Mouse (Mus musculus): ENCODE measurements at regions not wholly inside any gene's neighbourhood (a gene's known extent, or its start where the extent isn't known, plus 50 kb on each side); places are given as distances from the start of the nearest gene placed in this dataset.

DNA sequence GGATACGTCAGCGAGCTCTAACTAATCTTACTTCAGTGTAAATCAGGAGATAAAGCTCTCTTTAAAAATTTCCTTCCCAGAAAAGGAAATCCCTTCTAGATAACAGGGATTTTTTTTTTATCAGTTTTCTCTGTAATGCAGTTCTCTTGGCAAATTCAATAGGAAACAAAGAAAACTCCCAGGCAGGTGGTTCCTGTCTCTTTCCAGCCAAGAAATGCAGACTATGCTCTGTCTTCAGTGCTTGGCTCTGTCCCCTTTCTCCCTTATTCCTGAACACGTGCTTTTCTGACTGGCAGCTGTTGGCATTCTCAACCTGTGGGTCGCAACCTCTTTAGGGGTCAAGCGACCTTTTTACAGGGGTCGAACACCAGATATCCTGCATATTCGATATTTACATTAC, 121.5 kb downstream of the Gm5426 start:
- Histone ChIP-seq H3K4me3 (no peak overlapping the region), H3K4me2 (replicated peaks) (no peak overlapping the region), H3K9me3 (replicated peaks) (no peaks in the 10 kb centered on the region), H3K27ac (no peak overlapping the region), H3K4me1 (no peaks in the 10 kb centered on the region), H3K36me3 (no peaks in the 10 kb centered on the region), H3K9ac (no peak overlapping the region), H3K27me3 (no peaks in the 10 kb centered on the region)
- 83% methylated on average over 7 of the region's 7 CpGs for WGBS
- no peak for ATAC-seq (ENCODE audit: low FRiP score)

DNA sequence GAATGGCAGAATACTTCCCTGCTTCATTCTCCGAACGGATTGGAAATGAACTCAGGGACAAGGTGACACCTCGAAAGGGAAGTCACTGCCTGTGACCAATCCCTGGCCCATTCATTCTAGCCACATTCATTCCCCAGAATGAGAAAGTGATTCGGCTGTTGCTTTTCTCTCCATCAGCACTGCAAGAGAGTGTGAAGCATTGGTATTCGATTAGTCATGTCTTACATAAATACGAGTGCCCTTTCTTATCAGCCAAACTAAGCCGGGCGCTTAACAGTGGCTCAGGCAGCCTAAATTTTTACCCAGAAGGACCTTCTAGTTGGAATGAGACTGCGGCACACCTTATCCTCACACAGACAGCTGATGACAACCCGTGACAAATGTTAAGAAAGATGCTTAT, 122.8 kb downstream of the Gm5426 start:
- Histone ChIP-seq H3K36me3 (no peaks in the 10 kb centered on the region), H3K4me3 (no peak overlapping the region), H3K27ac (no peak overlapping the region), H3K9ac (no peak overlapping the region), H3K4me2 (replicated peaks) (no peak overlapping the region), H3K4me1 (peaks cover 7% of the 10 kb centered on the region), H3K27me3 (no peaks in the 10 kb centered on the region), H3K9me3 (replicated peaks) (no peaks in the 10 kb centered on the region)
- ATAC-seq (ENCODE audit: low FRiP score), result no peak
- 88% methylated on average over 10 of the region's 10 CpGs for WGBS

- ATAC-seq (ENCODE audit: low FRiP score), result no peak
- 95% methylated on average over 8 of the region's 8 CpGs for WGBS
Observed at GRCm38 (mm10) chr10:96259648-96260047, 123.2 kb downstream of the Gm5426 start.

GRCm38 (mm10) chr10:96263544-96263943, 127.1 kb downstream of the Gm5426 start:
- no peak overlapping the region for H3K27ac ChIP-seq
- no peak overlapping the region for H3K4me2 ChIP-seq (replicated peaks)
- no peaks in the 10 kb centered on the region for H3K36me3 ChIP-seq
- H3K4me3 ChIP-seq, result no peak overlapping the region
- peaks cover 15% of the 10 kb centered on the region for H3K4me1 ChIP-seq
- no peaks in the 10 kb centered on the region for H3K9me3 ChIP-seq (replicated peaks)
- no peak overlapping the region; the same call in 1 of the 2 replicates for H3K9ac ChIP-seq
- ATAC-seq (ENCODE audit: low FRiP score), result no peak
- 19% methylated on average over 7 of the region's 7 CpGs for WGBS
- no peaks in the 10 kb centered on the region for H3K27me3 ChIP-seq

More at GRCm38 (mm10) chr10:96259648-96260047, 123.2 kb downstream of the Gm5426 start:
- H3K4me3 ChIP-seq, result no peak overlapping the region
- H3K9ac ChIP-seq, result no peak overlapping the region
- no peaks in the 10 kb centered on the region for H3K27me3 ChIP-seq
- no peaks in the 10 kb centered on the region for H3K9me3 ChIP-seq (replicated peaks)
- peaks cover 11% of the 10 kb centered on the region for H3K4me1 ChIP-seq
- no peak overlapping the region for H3K27ac ChIP-seq
- H3K36me3 ChIP-seq, result no peaks in the 10 kb centered on the region
- no peak overlapping the region for H3K4me2 ChIP-seq (replicated peaks)

DNA sequence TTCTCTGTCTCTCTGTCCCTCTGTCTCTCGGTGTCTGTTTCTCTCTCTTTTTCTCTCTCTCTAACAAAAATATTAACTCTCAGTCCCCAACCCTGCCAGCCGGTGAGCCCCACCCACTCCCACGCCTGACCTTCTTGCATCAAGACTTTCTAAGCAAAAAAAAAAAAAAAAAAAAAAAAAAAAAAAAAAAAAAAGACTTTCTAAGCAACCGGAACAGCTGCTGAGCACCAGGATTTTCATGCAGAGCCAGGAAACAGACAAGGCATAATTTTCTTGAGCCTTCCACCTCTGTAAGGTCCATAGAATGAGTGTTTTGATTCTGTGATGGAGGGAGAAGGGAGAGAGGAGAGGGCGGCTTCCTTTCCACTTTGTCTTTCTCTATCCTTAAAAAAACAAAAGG, 128.0 kb downstream of the Gm5426 start:
- H3K4me3 ChIP-seq, result no peak overlapping the region
- no peak overlapping the region for H3K9ac ChIP-seq
- no peak for ATAC-seq (ENCODE audit: low FRiP score)
- no peaks in the 10 kb centered on the region for H3K36me3 ChIP-seq
- no peaks in the 10 kb centered on the region for H3K9me3 ChIP-seq (replicated peaks)
- no peak overlapping the region for H3K4me2 ChIP-seq (replicated peaks)
- H3K27me3 ChIP-seq, result no peaks in the 10 kb centered on the region
- H3K27ac ChIP-seq, result no peak overlapping the region
- H3K4me1 ChIP-seq, result peaks cover 15% of the 10 kb centered on the region
- 31% methylated on average over 5 of the region's 5 CpGs for WGBS

- Histone ChIP-seq H3K27me3 (no peaks in the 10 kb centered on the region), H3K4me2 (replicated peaks) (no peak overlapping the region), H3K27ac (no peak overlapping the region), H3K36me3 (no peaks in the 10 kb centered on the region), H3K9me3 (replicated peaks) (no peaks in the 10 kb centered on the region), H3K9ac (no peak overlapping the region), H3K4me1 (peaks cover 15% of the 10 kb centered on the region), H3K4me3 (no peak overlapping the region)
- no peak for ATAC-seq (ENCODE audit: low FRiP score)
- 67% methylated on average over 4 of the region's 4 CpGs for WGBS
Observed at GRCm38 (mm10) chr10:96264866-96265265, 128.5 kb downstream of the Gm5426 start.

DNA sequence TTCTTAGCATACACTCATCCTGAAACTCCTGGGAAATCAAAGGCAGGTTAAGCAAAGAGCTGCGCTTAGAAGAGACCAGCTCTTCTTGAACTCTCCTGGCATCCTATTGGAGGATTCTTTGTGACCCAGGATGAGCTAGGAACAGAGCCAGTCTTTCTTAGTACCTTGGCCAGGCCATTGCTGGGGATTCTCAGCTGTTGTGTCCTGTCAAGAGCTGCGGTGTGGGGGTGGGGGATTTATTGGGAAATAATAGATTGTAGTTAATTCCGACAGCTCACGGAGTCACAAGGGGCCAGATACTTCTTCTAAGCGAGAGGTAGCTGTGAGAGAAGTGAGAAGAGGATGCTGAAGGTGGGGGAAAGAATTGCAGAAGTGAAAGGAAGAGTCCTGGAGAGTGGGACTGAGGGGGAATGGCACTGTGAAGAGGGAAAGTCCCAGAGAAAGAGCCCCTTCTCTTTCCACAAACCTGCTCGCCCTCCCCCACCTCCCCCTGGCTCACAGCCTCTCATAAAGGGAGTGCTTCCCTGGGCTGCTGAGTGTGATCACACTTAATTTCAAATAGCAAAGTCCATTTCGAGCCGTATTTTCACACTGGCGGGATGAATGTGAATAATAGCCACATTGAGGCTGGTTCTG, 129.8 kb downstream of the Gm5426 start:
- H3K4me3 ChIP-seq, result no peak overlapping the region
- no peaks in the 10 kb centered on the region for H3K36me3 ChIP-seq
- H3K27me3 ChIP-seq, result no peaks in the 10 kb centered on the region
- H3K4me2 ChIP-seq (replicated peaks), result no peak overlapping the region
- H3K4me1 ChIP-seq, result peaks cover 15% of the 10 kb centered on the region
- no peak overlapping the region for H3K9ac ChIP-seq
- H3K9me3 ChIP-seq (replicated peaks), result no peaks in the 10 kb centered on the region
- no peak overlapping the region for H3K27ac ChIP-seq
- no peak for ATAC-seq (ENCODE audit: low FRiP score)
- WGBS, result 77% methylated on average over 9 of the region's 9 CpGs

DNA sequence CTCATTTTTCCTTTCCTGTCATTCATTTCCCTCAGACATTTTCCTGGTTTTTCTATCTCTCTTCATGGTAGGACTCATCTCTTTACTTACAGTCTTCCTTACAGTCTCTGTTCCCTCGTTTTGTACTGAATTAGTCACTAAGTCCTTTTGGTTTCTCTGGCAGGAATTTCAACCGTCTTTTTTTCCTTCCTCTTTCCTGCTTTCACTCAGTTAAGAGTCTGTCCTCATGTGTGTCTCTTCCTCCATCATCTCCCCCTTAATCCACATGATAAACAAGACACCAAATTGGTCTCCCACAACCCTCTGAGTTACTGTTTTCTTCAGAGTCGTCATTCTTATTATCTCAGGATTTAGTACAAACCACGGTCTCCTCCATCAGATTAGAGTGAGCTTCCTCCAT, 131.2 kb downstream of the Gm5426 start:
- H3K4me1 ChIP-seq, result peaks cover 15% of the 10 kb centered on the region
- H3K9me3 ChIP-seq (replicated peaks), result no peaks in the 10 kb centered on the region
- H3K9ac ChIP-seq, result no peak overlapping the region
- no peak for ATAC-seq (ENCODE audit: low FRiP score)
- 86% methylated on average over 4 of the region's 4 CpGs for WGBS
- H3K4me3 ChIP-seq, result no peak overlapping the region
- H3K36me3 ChIP-seq, result no peaks in the 10 kb centered on the region
- H3K27me3 ChIP-seq, result no peaks in the 10 kb centered on the region
- no peak overlapping the region for H3K4me2 ChIP-seq (replicated peaks)
- H3K27ac ChIP-seq, result no peak overlapping the region

- Histone ChIP-seq H3K9me3 (replicated peaks) (no peaks in the 10 kb centered on the region), H3K4me2 (replicated peaks) (no peak overlapping the region), H3K36me3 (no peaks in the 10 kb centered on the region), H3K4me1 (no peaks in the 10 kb centered on the region), H3K27ac (0 out of 2 replicates have a peak overlapping the region, but pooled peaks have one; percentile 12), H3K4me3 (no peak overlapping the region), H3K9ac (no peak overlapping the region), H3K27me3 (no peaks in the 10 kb centered on the region)
- WGBS, result 84% methylated on average over 7 of the region's 7 CpGs
- ATAC-seq (ENCODE audit: low FRiP score), result no peak
Observed at GRCm38 (mm10) chr10:96273607-96274365, 137.4 kb downstream of the Gm5426 start.

DNA sequence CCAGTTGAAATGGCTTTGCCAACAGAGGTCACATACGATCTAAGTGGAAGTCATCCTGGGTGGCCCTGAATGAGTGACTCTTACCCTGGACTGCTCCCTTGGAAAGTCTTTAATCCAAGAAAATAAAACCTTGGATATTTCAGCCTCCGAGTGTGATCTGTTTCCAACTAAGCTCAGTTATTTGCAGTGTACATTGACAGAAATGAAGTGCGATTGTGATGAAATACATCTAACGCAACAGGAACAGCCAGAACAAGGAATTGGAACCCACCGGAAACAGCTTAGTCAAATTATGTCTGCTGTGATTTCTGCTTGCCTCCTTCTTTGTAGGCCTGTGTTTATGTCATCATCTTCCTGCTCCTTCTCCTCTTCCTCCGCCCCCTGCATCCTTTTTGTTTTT, 143.7 kb downstream of the Gm5426 start:
- no peak for ATAC-seq (ENCODE audit: low FRiP score)
- no peaks in the 10 kb centered on the region for H3K9me3 ChIP-seq (replicated peaks)
- H3K27me3 ChIP-seq, result no peaks in the 10 kb centered on the region
- H3K4me3 ChIP-seq, result no peak overlapping the region
- 92% methylated on average over 6 of the region's 6 CpGs for WGBS
- no peak overlapping the region for H3K27ac ChIP-seq
- no peak overlapping the region for H3K9ac ChIP-seq
- no peaks in the 10 kb centered on the region for H3K36me3 ChIP-seq
- no peak overlapping the region for H3K4me2 ChIP-seq (replicated peaks)
- H3K4me1 ChIP-seq, result no peaks in the 10 kb centered on the region

- no peaks in the 10 kb centered on the region for H3K27me3 ChIP-seq
- no peak overlapping the region for H3K4me2 ChIP-seq (replicated peaks)
- no peaks in the 10 kb centered on the region for H3K4me1 ChIP-seq
- H3K27ac ChIP-seq, result no peak overlapping the region
- no peaks in the 10 kb centered on the region for H3K36me3 ChIP-seq
- ATAC-seq (ENCODE audit: low FRiP score), result no peak
- no peaks in the 10 kb centered on the region for H3K9me3 ChIP-seq (replicated peaks)
- H3K4me3 ChIP-seq, result no peak overlapping the region
- 77% methylated on average over 10 of the region's 10 CpGs for WGBS
- no peak overlapping the region for H3K9ac ChIP-seq
Observed at GRCm38 (mm10) chr10:96285407-96286093, 149.1 kb downstream of the Gm5426 start.

GRCm38 (mm10) chr10:96286094-96286485, 149.7 kb downstream of the Gm5426 start:
- Histone ChIP-seq H3K27me3 (no peaks in the 10 kb centered on the region), H3K36me3 (no peaks in the 10 kb centered on the region), H3K27ac (no peak overlapping the region), H3K4me3 (no peak overlapping the region), H3K9ac (no peak overlapping the region), H3K4me2 (replicated peaks) (no peak overlapping the region), H3K4me1 (no peaks in the 10 kb centered on the region), H3K9me3 (replicated peaks) (no peaks in the 10 kb centered on the region)
- ATAC-seq (ENCODE audit: low FRiP score), result no peak
- 81% methylated on average over 2 of the region's 2 CpGs for WGBS

Data from hindbrain, embryonic 12.5 days (tissue).